Mouse (Mus musculus) liver, embryonic 12.5 days (tissue): ENCODE results near the gene Washc2. TPM values are rescaled to one million over a fixed set of nuclear protein-coding genes. Genes with fewer than 3 reads are reported as not detected.
"Not testable (repeated sequence)": the region's sequence is repeated elsewhere in the genome, so short reads cannot be mapped to it uniquely, and the experiment has no call there.

Experiments used
- ATAC-seq: fragments of 200-750 bp; cut with Nextera tagmentation; 2 replicates; pipeline ENCODE4 v1.8.0; 2017; ENCODE audit warnings: moderate number of reproducible peaks, mild to moderate bottlenecking, moderate library complexity
- H3K27ac ChIP-seq: fragments of 300-500 bp; sonication (generic); 2 replicates; pipeline ENCODE4 v1.5.1; 2016; ENCODE audit warnings: mild to moderate bottlenecking
- H3K27me3 ChIP-seq: fragments of 300-500 bp; sonication (generic); replicated peaks from 2 replicates; pipeline ENCODE4 v1.6.1; 2016; ENCODE audit warnings: mild to moderate bottlenecking, moderate library complexity
- H3K36me3 ChIP-seq: fragments of 300-500 bp; sonication (generic); 2 replicates; pipeline ENCODE4 v1.6.1; 2016; ENCODE audit warnings: mild to moderate bottlenecking, moderate library complexity
- H3K4me1 ChIP-seq: fragments of 300-500 bp; sonication (generic); 2 replicates; pipeline ENCODE4 v1.6.1; 2016
- H3K4me2 ChIP-seq: fragments of 300-500 bp; sonication (generic); 2 replicates; pipeline ENCODE4 v1.6.1; 2016; ENCODE audit warnings: mild to moderate bottlenecking, moderate library complexity
- H3K4me3 ChIP-seq: fragments of 300-500 bp; sonication (generic); 2 replicates; pipeline ENCODE4 v1.5.1; 2016; ENCODE audit warnings: mild to moderate bottlenecking, moderate library complexity
- H3K9ac ChIP-seq: fragments of 300-500 bp; sonication (generic); 2 replicates; pipeline ENCODE4 v1.6.1; 2016; ENCODE audit warnings: mild to moderate bottlenecking, moderate library complexity
- H3K9me3 ChIP-seq: fragments of 300-500 bp; sonication (generic); replicated peaks from 2 replicates; pipeline ENCODE4 v1.6.1; 2016; ENCODE audit warnings: mild to moderate bottlenecking, moderate library complexity
- WGBS: fragments of 180-500 bp; shearing (Covaris S2); methylation state at CpG from one replicate; pipeline ENCODE4 v1.1.7; 2016; ENCODE audit not compliant: insufficient replicate concordance; 5-methylcytosine and 5-hydroxymethylcytosine counted together
- polyA plus RNA-seq: library from polyadenylated mRNA; unstranded; fragments of >200 nt; fragmentation: Nextera tagmentation; extraction: Ambion mirVana; gene quantifications from 2 replicates; pipeline ENCODE4 v1.2.1, GENCODE M21; 2016

Gene Washc2
- polyA plus RNA-seq, 1 experiment from 2014 or later = 18.7 TPM

DNA sequence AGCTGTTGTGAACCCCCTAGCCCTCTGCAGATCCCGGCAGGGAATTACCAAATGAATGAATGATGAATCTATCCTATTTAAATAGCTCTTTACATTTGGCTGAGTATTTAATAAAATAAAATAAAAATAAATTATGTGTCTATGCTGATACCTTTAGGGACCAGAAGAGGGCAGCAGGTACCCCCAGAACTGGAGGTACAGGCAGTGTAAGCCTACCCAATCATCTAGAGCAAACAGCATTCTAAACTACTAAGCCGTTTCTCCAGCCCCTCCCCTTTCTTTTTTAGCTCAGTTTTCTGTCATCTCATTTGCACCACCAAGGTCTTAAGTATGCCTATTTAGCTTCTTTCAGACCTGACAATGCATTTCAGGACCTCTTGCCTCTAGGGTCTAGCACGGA is 9.7 kb upstream of the Washc2 start:
- 0 out of 2 replicates have a peak, but pooled peaks have one; percentile 4 for ATAC-seq
- Histone ChIP-seq H3K36me3 (no peaks in the 10 kb centered on the region), H3K9ac (no peak overlapping the region), H3K4me2 (no peak overlapping the region), H3K27ac (no peak overlapping the region), H3K9me3 (no peaks in the 10 kb centered on the region), H3K4me1 (peaks cover 13% of the 10 kb centered on the region), H3K27me3 (0 out of 2 replicates have a peak, but pooled peaks cover 3% of the 10 kb centered on the region), H3K4me3 (no peak overlapping the region)
- 29% methylated on average over 3 of the region's 3 CpGs for WGBS

DNA sequence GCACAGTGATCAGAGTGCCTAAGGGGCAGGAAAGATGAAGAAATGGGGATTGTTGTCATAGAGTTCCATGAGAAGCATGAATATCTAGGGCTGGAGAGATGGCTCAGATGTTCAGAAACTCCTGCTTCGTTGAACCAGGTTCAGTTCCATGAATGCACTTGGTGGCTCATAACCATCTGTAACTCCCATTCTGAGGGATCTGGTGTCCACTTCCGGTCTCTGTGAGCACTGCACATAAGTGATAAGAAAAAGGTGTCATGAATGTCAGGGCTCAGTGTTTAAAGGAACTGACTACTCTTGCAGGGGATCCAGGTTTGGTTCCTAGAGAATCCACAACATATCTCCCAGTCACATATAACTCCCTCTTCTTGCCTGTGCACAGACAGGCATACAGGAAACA is 8.2 kb upstream of the Washc2 start:
- Histone ChIP-seq H3K4me2 (no peak overlapping the region), H3K9me3 (no peaks in the 10 kb centered on the region), H3K27me3 (0 out of 2 replicates have a peak, but pooled peaks cover 3% of the 10 kb centered on the region), H3K4me1 (0 out of 2 replicates have a peak, but pooled peaks cover 3% of the 10 kb centered on the region), H3K36me3 (no peaks in the 10 kb centered on the region), H3K4me3 (no peak overlapping the region), H3K9ac (no peak overlapping the region), H3K27ac (no peak overlapping the region)
- WGBS = 11% methylated on average over 2 of the region's 2 CpGs
- ATAC-seq = no peak

DNA sequence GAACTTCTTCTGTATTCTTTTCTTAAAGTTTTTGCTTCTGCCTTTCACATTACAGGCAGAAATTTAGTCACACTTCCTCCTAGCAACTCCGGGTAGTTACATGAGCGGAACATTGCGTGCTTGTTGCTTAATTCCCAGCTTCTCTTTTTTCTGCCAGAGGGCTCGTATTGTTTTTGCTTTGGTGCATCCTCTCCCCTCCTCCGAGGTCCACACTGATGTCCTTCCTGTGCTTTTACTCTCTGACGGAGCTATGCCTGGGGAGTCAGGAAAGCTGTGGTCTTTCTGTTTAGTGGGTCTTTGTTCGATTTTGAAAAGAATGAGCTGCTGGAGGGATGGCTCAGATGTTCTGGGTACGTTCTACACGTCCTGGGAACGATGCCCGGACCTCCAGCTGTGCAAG is 19.9 kb downstream of the Washc2 start:
- Histone ChIP-seq H3K4me1 (0 out of 2 replicates have a peak, but pooled peaks cover 6% of the 10 kb centered on the region), H3K4me3 (no peak overlapping the region), H3K4me2 (no peak overlapping the region), H3K36me3 (peaks cover 64% of the 10 kb centered on the region), H3K9me3 (no peaks in the 10 kb centered on the region), H3K27ac (no peak overlapping the region), H3K27me3 (no peaks in the 10 kb centered on the region), H3K9ac (no peak overlapping the region)
- 57% methylated on average over 11 of the region's 11 CpGs for WGBS
- no peak for ATAC-seq

DNA sequence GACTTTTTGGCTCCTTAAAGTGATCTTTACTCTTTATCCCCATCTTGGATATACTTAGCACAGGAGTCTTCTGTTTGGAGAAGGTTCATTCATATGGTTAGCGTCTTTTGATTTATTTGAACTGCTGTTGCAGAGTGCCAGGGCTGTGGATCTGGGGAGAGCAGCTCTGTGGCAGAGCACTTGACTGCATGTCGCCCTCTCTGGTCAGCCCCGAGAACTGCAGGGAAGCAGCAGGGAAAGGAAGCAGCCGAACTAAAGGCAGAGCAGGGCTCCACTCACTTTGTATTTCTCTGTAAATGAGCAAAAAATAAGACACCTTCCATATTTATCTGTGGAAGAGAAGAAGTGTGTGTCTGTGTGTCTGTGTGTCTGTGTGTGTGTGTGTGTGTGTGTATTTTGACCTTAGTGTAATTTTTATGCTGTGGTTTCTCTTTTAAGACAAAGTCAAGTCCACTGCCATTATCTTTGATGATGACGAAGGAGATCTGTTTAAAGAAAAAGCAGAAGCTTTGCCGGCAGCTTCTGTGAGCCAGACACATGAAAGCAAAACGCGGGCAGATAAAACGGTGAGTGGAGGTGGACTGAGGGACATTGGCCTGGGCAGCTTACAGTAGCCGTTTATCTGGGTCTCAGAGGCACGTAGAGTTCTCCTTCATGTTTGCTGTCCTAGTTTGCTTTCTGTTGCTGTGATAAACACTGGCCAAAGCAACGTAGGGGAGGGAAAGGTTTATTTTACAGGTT is 21.1 kb downstream of the Washc2 start:
- peaks cover 68% of the 10 kb centered on the region for H3K36me3 ChIP-seq
- H3K4me2 ChIP-seq = peak overlapping the region; percentile 30
- H3K4me1 ChIP-seq = 0 out of 2 replicates have a peak, but pooled peaks cover 6% of the 10 kb centered on the region
- H3K27ac ChIP-seq = peak overlapping the region; percentile 3; the same call in 1 of the 2 replicates
- H3K4me3 ChIP-seq = no peak overlapping the region
- H3K27me3 ChIP-seq = no peaks in the 10 kb centered on the region
- 47% methylated on average over 12 of the region's 12 CpGs for WGBS
- 0 out of 2 replicates have a peak, but pooled peaks have one; percentile 40 for ATAC-seq
- no peak overlapping the region for H3K9ac ChIP-seq
- no peaks in the 10 kb centered on the region for H3K9me3 ChIP-seq

DNA sequence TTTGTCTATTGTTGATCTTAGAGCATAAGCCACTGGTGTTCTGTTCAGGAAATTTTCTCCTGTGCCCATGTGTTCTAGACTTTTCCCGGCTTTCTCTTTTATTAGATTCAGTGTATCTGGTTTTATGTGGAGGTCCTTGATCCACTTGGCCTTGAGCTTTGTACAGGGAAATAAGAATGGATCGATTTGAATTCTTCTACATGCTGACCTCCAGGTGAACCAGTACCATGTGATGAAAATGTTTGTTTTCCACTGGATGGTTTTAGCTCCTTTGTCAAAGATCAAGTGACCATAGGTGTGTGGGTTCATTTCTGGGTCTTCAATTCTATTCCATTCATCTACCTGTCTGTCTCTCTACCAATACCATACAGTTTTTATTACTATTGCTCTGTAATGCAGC is 27.0 kb downstream of the Washc2 start:
- H3K9me3 ChIP-seq, H3K27ac ChIP-seq, H3K27me3 ChIP-seq, H3K4me1 ChIP-seq, H3K4me3 ChIP-seq, H3K9ac ChIP-seq, H3K4me2 ChIP-seq, ATAC-seq: not testable (repeated sequence)
- 76% methylated on average over 2 of the region's 2 CpGs for WGBS
- peaks cover 65% of the 10 kb centered on the region for H3K36me3 ChIP-seq

DNA sequence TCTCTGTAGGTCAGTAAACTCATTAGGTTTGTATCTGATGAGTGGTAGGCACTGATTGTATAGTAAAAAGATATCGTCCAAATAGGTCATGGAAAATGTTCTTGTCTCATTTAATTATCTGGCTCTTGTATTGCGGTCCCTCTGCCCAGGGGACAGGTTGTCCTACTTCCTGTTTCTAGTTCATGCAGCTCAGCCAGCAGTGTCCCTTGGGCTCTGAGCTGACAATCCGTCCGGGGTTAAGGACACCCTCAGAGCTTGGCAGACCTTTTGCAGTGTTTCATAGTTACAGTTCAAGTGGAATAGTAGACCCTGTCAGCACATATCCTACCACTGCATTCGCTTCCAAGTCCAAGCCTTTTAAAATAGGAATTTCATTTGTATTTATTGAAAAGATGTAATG is 27.5 kb downstream of the Washc2 start:
- Histone ChIP-seq H3K9me3 (no peaks in the 10 kb centered on the region), H3K9ac (no peak overlapping the region), H3K27ac (no peak overlapping the region), H3K36me3 (peaks cover 68% of the 10 kb centered on the region), H3K27me3 (no peaks in the 10 kb centered on the region), H3K4me1 (no peaks in the 10 kb centered on the region), H3K4me2 (no peak overlapping the region), H3K4me3 (no peak overlapping the region)
- ATAC-seq = no peak
- 80% methylated on average over 5 of the region's 5 CpGs for WGBS

DNA sequence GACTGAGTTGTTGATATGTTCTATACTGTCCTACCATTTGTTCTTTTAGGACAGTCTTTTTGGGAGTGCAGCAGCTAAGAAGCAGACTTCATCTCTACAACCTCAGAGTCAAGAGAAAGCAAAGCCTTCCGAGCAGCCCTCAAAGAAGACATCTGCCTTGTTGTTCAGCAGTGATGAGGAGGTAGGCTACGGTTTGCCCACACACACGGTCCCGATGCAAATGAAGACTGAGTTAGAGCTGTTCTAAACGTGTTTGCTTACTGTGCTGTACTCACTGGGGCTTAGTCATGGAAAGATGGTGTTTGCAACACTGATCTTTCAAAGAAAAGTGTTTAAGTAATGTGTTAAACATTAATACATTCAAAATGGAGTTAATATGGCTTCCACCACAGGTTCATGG is 30.2 kb downstream of the Washc2 start:
- Histone ChIP-seq H3K4me3 (no peak overlapping the region), H3K36me3 (peaks cover 63% of the 10 kb centered on the region), H3K27ac (no peak overlapping the region), H3K9me3 (no peaks in the 10 kb centered on the region), H3K9ac (no peak overlapping the region), H3K27me3 (no peaks in the 10 kb centered on the region), H3K4me2 (no peak overlapping the region), H3K4me1 (no peaks in the 10 kb centered on the region)
- WGBS = 84% methylated on average over 5 of the region's 5 CpGs
- ATAC-seq = no peak

DNA sequence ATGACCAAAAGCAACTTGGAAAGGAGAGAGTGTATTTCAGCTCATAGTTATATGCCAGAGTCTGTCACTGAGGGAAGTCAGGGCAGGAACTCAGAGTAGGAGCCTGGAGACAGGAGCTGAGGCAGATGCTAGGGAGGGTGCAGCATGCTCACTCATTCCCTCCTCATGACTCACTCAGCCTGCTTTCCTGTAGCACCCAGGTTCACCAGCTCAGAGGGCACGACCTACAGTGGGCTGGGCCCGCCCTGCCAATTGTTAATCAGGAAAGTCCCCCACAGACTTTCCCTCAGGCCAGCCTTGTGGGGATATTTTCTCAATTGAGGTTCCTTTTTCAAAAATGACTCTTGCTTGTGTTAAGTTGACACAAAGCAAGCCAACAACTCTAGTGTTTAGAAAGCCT is 32.5 kb downstream of the Washc2 start:
- no peak for ATAC-seq
- H3K9ac ChIP-seq = no peak overlapping the region
- H3K9me3 ChIP-seq = no peaks in the 10 kb centered on the region
- H3K27me3 ChIP-seq = no peaks in the 10 kb centered on the region
- H3K4me1 ChIP-seq = no peaks in the 10 kb centered on the region
- peaks cover 68% of the 10 kb centered on the region for H3K36me3 ChIP-seq
- no peak overlapping the region for H3K4me3 ChIP-seq
- no peak overlapping the region for H3K27ac ChIP-seq
- no peak overlapping the region for H3K4me2 ChIP-seq
- WGBS = 69% methylated on average over 2 of the region's 2 CpGs

DNA sequence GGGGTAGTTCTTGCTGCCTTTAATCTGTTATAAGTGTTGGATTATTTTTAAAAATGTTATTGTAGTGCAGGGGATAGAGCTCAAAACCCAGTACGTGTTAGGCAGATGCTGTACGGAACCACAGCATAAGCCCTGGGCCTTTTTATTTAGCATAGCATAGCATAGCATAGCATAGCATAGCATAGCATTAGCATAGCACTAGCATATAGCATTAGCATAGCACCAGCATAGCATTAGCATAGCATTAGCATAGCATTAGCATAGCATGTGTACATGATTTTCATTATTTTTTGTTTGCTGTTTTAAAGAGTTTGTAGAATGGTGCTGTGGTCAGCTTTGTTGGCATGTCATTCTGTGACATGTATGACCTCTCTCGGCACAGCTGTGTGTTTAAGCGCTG is 51.8 kb downstream of the Washc2 start:
- Histone ChIP-seq H3K4me2 (no peak overlapping the region), H3K9ac (no peak overlapping the region), H3K27me3 (no peaks in the 10 kb centered on the region), H3K4me1 (peaks cover 12% of the 10 kb centered on the region; the same call in 1 of the 2 replicates), H3K4me3 (no peak overlapping the region), H3K27ac (no peak overlapping the region), H3K36me3 (peaks cover 59% of the 10 kb centered on the region), H3K9me3 (no peaks in the 10 kb centered on the region)
- 83% methylated on average over 4 of the region's 4 CpGs for WGBS
- no peak for ATAC-seq

DNA sequence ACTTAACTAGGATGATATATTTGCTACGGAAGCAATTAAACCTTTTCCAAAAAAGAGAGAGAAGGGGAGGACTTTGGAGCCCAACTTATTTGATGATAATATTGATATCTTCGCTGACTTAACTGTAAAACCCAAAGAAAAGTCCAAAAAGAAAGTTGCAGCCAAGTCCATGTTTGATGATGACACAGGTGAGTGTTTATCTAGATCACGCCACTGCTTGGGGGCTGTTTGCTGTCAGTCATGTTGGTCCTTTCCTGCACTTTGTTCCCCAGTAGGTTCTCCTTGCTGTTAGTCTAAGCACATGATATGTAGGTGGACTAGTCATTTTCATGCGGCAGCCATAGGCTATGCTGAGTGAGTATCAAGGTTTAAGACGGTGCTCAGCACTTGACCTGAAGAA is 52.6 kb downstream of the Washc2 start:
- no peak overlapping the region for H3K27ac ChIP-seq
- H3K36me3 ChIP-seq = peaks cover 51% of the 10 kb centered on the region
- WGBS = 81% methylated on average over 5 of the region's 5 CpGs
- no peaks in the 10 kb centered on the region for H3K27me3 ChIP-seq
- H3K4me3 ChIP-seq = no peak overlapping the region
- no peak overlapping the region for H3K4me2 ChIP-seq
- peaks cover 20% of the 10 kb centered on the region for H3K4me1 ChIP-seq
- no peak for ATAC-seq
- no peaks in the 10 kb centered on the region for H3K9me3 ChIP-seq
- no peak overlapping the region for H3K9ac ChIP-seq

DNA sequence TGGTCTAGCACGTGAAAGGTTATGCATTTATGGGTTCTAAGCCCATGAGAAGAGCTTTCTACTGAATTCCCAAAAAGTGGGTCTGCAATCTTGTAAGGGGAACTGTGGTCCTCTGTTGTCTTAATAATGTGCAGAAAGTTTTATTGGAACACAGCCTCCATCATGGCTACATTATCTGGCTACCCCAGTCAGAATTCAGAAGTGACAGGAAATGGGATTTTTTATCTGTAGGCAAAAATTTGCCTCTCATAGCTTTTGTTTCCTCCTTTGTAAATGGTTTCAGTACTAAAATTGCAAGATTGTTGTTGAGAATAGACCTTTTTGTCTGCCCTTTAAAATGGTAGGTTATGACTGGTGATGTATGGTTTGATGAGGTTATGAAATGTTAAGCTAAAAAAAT is 55.0 kb downstream of the Washc2 start:
- Histone ChIP-seq H3K27ac (peak overlapping the region; percentile 64; the same call in 1 of the 2 replicates), H3K27me3 (no peaks in the 10 kb centered on the region), H3K4me3 (no peak overlapping the region), H3K36me3 (peaks cover 35% of the 10 kb centered on the region), H3K4me2 (no peak overlapping the region), H3K9ac (no peak overlapping the region), H3K9me3 (no peaks in the 10 kb centered on the region), H3K4me1 (peaks cover 37% of the 10 kb centered on the region)
- no peak for ATAC-seq
- WGBS = 73% methylated on average over 1 of the region's 1 CpGs

DNA sequence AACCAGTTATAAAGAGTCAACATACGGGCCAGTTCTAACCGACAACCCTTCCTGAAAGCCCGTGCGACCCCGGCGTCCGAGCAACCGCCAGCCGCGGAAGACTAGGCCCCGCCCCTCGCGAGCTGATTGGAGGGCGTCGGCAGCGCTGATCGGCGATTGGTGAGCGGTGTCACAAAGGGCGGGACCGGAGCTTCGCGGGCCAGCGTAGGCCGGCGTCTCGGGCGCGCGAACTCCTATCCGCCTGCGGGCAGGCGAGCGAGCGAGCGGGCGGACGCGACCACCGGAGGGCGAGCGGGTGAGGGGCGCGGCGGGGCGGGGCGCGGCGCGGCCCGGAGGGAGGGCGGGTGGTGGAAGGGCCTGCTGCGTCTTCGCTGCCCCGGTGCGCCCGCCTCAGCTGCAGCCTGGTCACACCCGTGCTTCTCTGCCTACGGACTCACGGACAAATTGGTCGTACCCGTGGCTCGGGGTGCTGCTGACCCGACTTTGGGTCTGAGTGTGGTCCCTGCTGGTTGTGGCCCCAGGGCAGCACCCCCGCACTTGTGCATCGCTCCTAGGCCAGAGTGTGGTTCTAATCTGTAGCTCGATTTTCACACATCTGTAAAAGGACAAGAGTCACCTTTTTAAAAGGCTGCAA is 56.3 kb downstream of the Washc2 start, which contains the start of gene Zfand4:
Gene Zfand4 (plus strand): TSS at position 205 of the 634 bp plus-strand sequence.
- WGBS = 0% methylated on average over 66 of the region's 67 CpGs
- H3K9ac ChIP-seq = peak within 1 kb of the TSS; percentile 87
- H3K36me3 ChIP-seq = peaks cover 31% of the 10 kb centered on the region

More for the DNA sequence above, 56.3 kb downstream of the Washc2 start, which contains the start of gene Zfand4:
- Histone ChIP-seq H3K9me3 (no peaks in the 10 kb centered on the region), H3K27me3 (no peaks in the 10 kb centered on the region), H3K4me1 (peaks cover 37% of the 10 kb centered on the region), H3K27ac (peak within 1 kb of the TSS; percentile 85), H3K4me3 (peak within 1 kb of the TSS; percentile 78), H3K4me2 (peak within 1 kb of the TSS; percentile 89)
- peak; percentile 98 for ATAC-seq
